Comparison of ENCODE assay signal across 9 mouse cellular contexts in genomic region chr3:146149156-146150057, GRCm38 (mm10). TPM values are rescaled to one million over a fixed set of nuclear protein-coding genes. Genes with fewer than 3 reads are reported as not detected.
DNase-seq lines count a peak whose midpoint lies in the region; ATAC-seq lines count a peak whose summit lies in the region.
"Had no signal": no experiment of that assay in that cellular context is flagged by ENCODE, and none has a peak within 500 bp of the region (broad histone marks: within the 10 kb centered on the region; RNA-seq: fewer than 3 reads in every experiment).

Gene Mcoln2, plus strand, starts transcription at chr3:146149833.

- DNase-seq in spleen, adult 18-20 months = peak; percentile 52 to 55
- no peak for DNase-seq in spleen, adult 12 weeks (ENCODE audit: low spot score)
- DNase-seq in forebrain, embryonic 14.5 days (ENCODE audit: low spot score) = no peak
- no peak for DNase-seq in cerebellum, adult 9-11 months
- no peak for DNase-seq in frontal cortex, postnatal 25 days (ENCODE audit: low spot score in 2 of 2)

- H3K4me3 ChIP-seq in forebrain, embryonic 14.5 days (ENCODE audit: low read depth, low read length) = peak within 1 kb of the TSS; percentile 36
- peak within 1 kb of the TSS; percentile 48 for H3K4me3 ChIP-seq in kidney, embryonic 15.5 days (replicated peaks)
- peak within 1 kb of the TSS; percentile 88 for H3K4me3 ChIP-seq in macrophage (ENCODE audit: inconsistent target)
- peak within 1 kb of the TSS; percentile 52 for H3K4me3 ChIP-seq in stomach, embryonic 16.5 days (replicated peaks; ENCODE audit: low read length)

- H3K9me3 ChIP-seq in forebrain, embryonic 14.5 days (replicated peaks; ENCODE audit: control insufficient read depth, low read length) = no peaks in the 10 kb centered on the region
- H3K9me3 ChIP-seq in kidney, embryonic 15.5 days (replicated peaks) = no peaks in the 10 kb centered on the region
- H3K9me3 ChIP-seq in stomach, embryonic 16.5 days (replicated peaks; ENCODE audit: control insufficient read depth, low read length) = no peaks in the 10 kb centered on the region

- H3K4me2 ChIP-seq in forebrain, embryonic 14.5 days (ENCODE audit: low read length) = peak within 1 kb of the TSS; percentile 83
- H3K4me2 ChIP-seq in kidney, embryonic 15.5 days = peak within 1 kb of the TSS; percentile 91
- peak within 1 kb of the TSS; percentile 99 for H3K4me2 ChIP-seq in stomach, embryonic 16.5 days (ENCODE audit: low read depth, low read length)

- H3K4me1 ChIP-seq in forebrain, embryonic 14.5 days (ENCODE audit: control insufficient read depth, insufficient read depth, low read length) = 0 out of 2 replicates have a peak, but pooled peaks cover 5% of the 10 kb centered on the region
- H3K4me1 ChIP-seq in kidney, embryonic 15.5 days = peaks cover 23% of the 10 kb centered on the region
- peaks cover 4% of the 10 kb centered on the region; the same call in 1 of the 2 replicates for H3K4me1 ChIP-seq in stomach, embryonic 16.5 days (ENCODE audit: control insufficient read depth, insufficient read depth, low read length)

- no peak within 1 kb of the TSS for H3K27ac ChIP-seq in forebrain, embryonic 14.5 days (ENCODE audit: low read depth, low read length)
- no peak within 1 kb of the TSS for H3K27ac ChIP-seq in kidney, embryonic 15.5 days
- peak within 1 kb of the TSS; percentile 84 for H3K27ac ChIP-seq in macrophage
- H3K27ac ChIP-seq in stomach, embryonic 16.5 days (ENCODE audit: low read length) = no peak within 1 kb of the TSS

- H3K79me2 ChIP-seq in macrophage (ENCODE audit: inconsistent target) = peaks cover 40% of the 10 kb centered on the region

- no peaks in the 10 kb centered on the region for H3K36me3 ChIP-seq in forebrain, embryonic 14.5 days (ENCODE audit: control insufficient read depth, insufficient read depth, low read length)
- H3K36me3 ChIP-seq in kidney, embryonic 15.5 days = no peaks in the 10 kb centered on the region
- no peaks in the 10 kb centered on the region for H3K36me3 ChIP-seq in macrophage (ENCODE audit: inconsistent target)
- H3K36me3 ChIP-seq in stomach, embryonic 16.5 days (ENCODE audit: control insufficient read depth, insufficient read depth, low read length) = no peaks in the 10 kb centered on the region

- ATAC-seq in forebrain, embryonic 14.5 days = no peak
- peak; percentile 59 for ATAC-seq in kidney, embryonic 15.5 days (replicated peaks; ENCODE audit: low FRiP score)
- peak; percentile 70; the same call in 1 of the 2 replicates for ATAC-seq in stomach, embryonic 16.5 days (ENCODE audit: insufficient read depth, low FRiP score)

- H3K27me3 ChIP-seq in forebrain, embryonic 14.5 days (replicated peaks; ENCODE audit: control insufficient read depth, insufficient read depth, low read length) = peaks cover 13% of the 10 kb centered on the region; the same call in 1 of the 2 replicates
- H3K27me3 ChIP-seq in kidney, embryonic 15.5 days = peaks cover 14% of the 10 kb centered on the region
- H3K27me3 ChIP-seq in stomach, embryonic 16.5 days (ENCODE audit: control insufficient read depth, insufficient read depth, low read length) = no peaks in the 10 kb centered on the region

- H3K9ac ChIP-seq in forebrain, embryonic 14.5 days (ENCODE audit: low read length) = peak within 1 kb of the TSS; percentile 49
- H3K9ac ChIP-seq in kidney, embryonic 15.5 days = peak within 1 kb of the TSS; percentile 34; the same call in 1 of the 2 replicates
- peak within 1 kb of the TSS; percentile 68 for H3K9ac ChIP-seq in stomach, embryonic 16.5 days (ENCODE audit: low read length)

- 13% methylated on average over 33 of the region's 34 CpGs for WGBS in forebrain, embryonic 14.5 days
- WGBS in kidney, embryonic 15.5 days = 14% methylated on average over 30 of the region's 34 CpGs
- WGBS in macrophage (ENCODE audit: missing documents) = 17% methylated on average over 30 of the region's 34 CpGs
- 13% methylated on average over 34 of the region's 34 CpGs for WGBS in stomach, embryonic 16.5 days

RNA-seq across cellular contexts. Expression of gene Mcoln2, which starts in this region (rescaled TPM):
- 0.56 TPM in 1 of 2 replicates, not detected in the other for polyA plus RNA-seq in forebrain, embryonic 14.5 days (2014; fragmentation: Nextera tagmentation; extraction: Ambion mirVana)
- polyA plus RNA-seq in kidney, embryonic 15.5 days (2015; fragmentation: Nextera tagmentation; extraction: Ambion mirVana) = 0.78 and 0.91 TPM in 2 replicates
- total RNA-seq in macrophage (2018; cell fraction: chromatin; rRNA removed) = 1,000 to 10,000 TPM in 5 of 26 experiments, 100 to 1,000 TPM in 21; 274 to 1,392 (median 527) TPM
- 100 to 1,000 TPM in 14 of 26 experiments, 10 to 100 TPM in 12; 64.0 to 184 (median 105) TPM for total RNA-seq in macrophage (2018; cell fraction: cytosol; rRNA removed)
- total RNA-seq in macrophage (2018; cell fraction: nucleus; rRNA removed) = 1,000 to 10,000 TPM in 2 of 26 experiments, 100 to 1,000 TPM in 24; 189 to 1,164 (median 456) TPM
- polyA plus RNA-seq in macrophage (2018) = 49.3 to 81.1 TPM (median 53.6 TPM) in 3 replicates
- 2.2 and 2.5 TPM in 2 replicates for polyA plus RNA-seq in stomach, embryonic 16.5 days (2015; fragmentation: Nextera tagmentation; extraction: Ambion mirVana)
- total RNA-seq: adrenal gland, postnatal 36 days had no signal

Comparison
In these comparisons a context has a peak if more than half of its experiments do, and no peak if none do; other contexts are left out.
1. RNA of gene Mcoln2 (polyA plus RNA-seq): 49.3 to 81.1 TPM in macrophage; 2.2 to 2.5 TPM in stomach, embryonic 16.5 days, 0.78 to 0.91 TPM in kidney, embryonic 15.5 days and 0.56 TPM in forebrain, embryonic 14.5 days; every median in the first group is over 10 times any median in the second.
2. DNase-seq: peak in spleen, adult 18-20 months (2 of 2); none in spleen, adult 12 weeks (single experiment), forebrain, embryonic 14.5 days (single experiment), cerebellum, adult 9-11 months (single experiment) and frontal cortex, postnatal 25 days (0 of 2).
3. Peak in ATAC-seq, H3K4me3 ChIP-seq, H3K9ac ChIP-seq and H3K4me2 ChIP-seq in kidney, embryonic 15.5 days; RNA of the gene not detected or under 1 TPM.
4. H3K4me3 ChIP-seq: peak in every context shown above with its lines; median percentile 88 in macrophage; 52 in stomach, embryonic 16.5 days; 48 in kidney, embryonic 15.5 days; 36 in forebrain, embryonic 14.5 days.
5. Peak in every context shown above with its lines, with median percentiles within 50 percentile points of each other: H3K4me2 ChIP-seq and H3K9ac ChIP-seq.